Mouse (Mus musculus): ENCODE data around the gene Neurl2. TPM values are rescaled to one million over a fixed set of nuclear protein-coding genes. Genes with fewer than 3 reads are reported as not detected.
"Not testable (repeated sequence)": the region's sequence is repeated elsewhere in the genome, so short reads cannot be mapped to it uniquely, and the experiment has no call there.

Gene Neurl2
- total RNA-seq, 4 experiments from 2014 or later = 0.90 to 4.9 (median 3.1) TPM

DNA sequence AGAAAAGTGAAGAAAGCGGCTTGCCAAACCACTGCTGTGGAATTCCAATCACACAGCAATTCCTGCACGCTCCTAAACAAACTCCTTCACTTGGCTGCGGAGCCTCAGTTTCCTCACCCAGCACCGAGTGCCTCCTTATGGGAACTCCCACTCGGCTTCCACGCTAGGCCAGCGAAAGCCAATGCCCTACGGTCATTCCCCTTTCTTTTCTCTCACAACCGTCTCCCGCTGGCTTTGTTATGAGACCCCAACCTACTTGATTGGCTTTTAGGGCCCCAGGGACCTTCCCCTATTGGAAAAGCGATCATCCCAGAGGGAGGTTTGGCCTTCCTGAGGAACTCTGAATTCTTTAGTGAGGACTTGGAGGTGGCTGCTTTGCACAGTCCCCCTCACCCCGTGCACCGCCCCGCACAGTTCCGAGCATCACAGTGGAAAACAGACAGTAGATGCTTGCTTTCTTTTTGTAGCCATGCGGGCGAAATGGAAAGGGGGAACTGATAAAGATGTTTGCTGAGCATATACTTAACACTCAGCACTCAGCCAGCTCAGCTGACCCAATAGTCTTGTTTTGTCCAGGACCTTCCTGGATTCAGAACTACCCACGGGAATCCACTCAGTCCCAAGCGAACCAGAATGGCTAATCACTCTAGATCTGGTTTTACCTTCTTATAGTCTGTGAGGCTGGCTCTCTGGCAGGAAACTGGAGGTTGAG is 24.7 kb upstream of the Neurl2 start:
- no peak for DNase-seq

DNA sequence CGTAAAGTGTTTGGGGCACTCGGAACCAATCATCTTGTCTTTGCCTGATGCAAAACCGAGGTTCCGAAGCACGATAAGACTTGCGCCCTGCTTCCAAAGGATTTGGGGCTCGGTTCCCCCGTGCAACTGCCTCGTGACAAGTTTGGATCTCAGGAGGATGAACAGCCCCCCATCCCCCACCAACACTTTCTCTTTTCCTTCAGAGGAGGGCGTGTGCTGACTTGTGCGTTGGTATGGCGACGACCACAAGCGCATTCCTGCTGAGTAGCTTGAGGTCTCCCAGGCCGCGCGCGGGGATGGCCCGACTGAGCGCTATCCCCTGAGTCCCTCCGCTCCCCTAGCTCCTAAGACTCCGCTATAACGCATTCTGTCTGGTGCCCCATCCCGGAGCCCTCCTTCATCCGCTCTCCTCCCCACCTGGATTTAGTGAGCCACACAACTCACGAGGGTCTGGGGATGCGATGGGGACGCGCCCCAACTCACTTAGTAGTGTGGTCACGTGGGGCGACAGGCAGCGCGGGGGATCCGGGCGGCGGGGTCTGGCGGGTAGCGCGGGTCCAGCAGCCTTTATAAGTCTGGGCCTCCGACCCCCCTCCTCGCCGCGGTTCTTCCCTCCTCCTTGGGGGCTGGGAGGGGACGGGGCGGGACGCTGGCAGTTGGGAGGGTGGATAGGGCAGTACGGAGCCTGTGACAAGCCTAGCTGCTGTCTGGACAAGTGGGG is 24.0 kb upstream of the Neurl2 start, which contains the start of gene Pltp:
Gene Pltp, minus strand, starts transcription at position 611 of the 721 bp plus-strand sequence.
- no peak for DNase-seq

- DNase-seq = no peak
Measured at GRCm38 (mm10) chr2:164856309-164857100, 23.2 kb upstream of the Neurl2 start.

DNA sequence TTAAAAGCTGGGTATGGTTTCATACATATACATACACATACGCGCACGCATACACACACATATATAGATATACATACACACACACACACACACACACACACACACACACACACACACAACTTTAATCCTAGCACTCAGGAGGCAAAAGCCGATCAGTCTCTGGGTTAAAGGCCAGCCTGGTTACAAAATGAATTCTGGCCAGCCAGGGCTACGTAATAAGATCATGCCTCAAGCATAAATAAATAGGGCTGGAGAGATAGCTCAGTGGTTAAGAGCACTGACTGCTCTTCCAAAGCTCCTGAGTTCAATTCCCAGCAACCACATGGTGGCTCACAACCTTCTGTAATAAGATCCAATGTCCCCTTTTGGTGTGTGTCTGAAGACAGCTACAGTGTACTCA is 22.3 kb upstream of the Neurl2 start:
- not testable (repeated sequence) for DNase-seq

GRCm38 (mm10) chr2:164850061-164850460 is 16.8 kb upstream of the Neurl2 start:
- no peak for DNase-seq

GRCm38 (mm10) chr2:164845782-164846181 is 12.5 kb upstream of the Neurl2 start:
- no peak for DNase-seq

DNA sequence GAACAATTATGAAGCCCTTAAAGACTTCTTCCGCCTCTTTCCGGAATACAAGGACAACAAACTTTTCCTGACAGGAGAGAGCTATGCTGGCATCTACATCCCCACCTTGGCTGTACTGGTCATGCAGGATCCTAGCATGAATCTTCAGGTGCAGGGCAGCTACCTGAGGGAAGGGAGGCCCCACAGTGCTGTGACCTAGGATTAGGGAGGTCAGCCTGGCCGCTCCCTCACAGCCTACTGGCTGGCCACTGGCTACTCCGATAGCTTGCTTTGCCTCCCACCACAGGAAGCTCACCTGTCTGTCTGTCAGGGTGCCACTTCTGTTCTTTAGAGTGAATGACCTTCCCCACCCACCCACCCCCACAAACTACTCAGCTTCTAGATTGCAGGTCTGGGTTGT is 1.9 kb upstream of the Neurl2 start:
- no peak for DNase-seq

- DNase-seq = no peak
Measured at GRCm38 (mm10) chr2:164834531-164834930, 1.3 kb upstream of the Neurl2 start.

GRCm38 (mm10) chr2:164832748-164833301 is 431 bp downstream of the Neurl2 start, which contains the start of gene Ctsa:
Ctsa (plus strand) TSS chr2:164832873.
- peak; percentile 68 for DNase-seq

- DNase-seq = no peak
Measured at GRCm38 (mm10) chr2:164832032-164832747, 1.1 kb downstream of the Neurl2 start.

- no peak for DNase-seq
Measured at GRCm38 (mm10) chr2:164831029-164831428, 2.2 kb downstream of the Neurl2 start.

DNA sequence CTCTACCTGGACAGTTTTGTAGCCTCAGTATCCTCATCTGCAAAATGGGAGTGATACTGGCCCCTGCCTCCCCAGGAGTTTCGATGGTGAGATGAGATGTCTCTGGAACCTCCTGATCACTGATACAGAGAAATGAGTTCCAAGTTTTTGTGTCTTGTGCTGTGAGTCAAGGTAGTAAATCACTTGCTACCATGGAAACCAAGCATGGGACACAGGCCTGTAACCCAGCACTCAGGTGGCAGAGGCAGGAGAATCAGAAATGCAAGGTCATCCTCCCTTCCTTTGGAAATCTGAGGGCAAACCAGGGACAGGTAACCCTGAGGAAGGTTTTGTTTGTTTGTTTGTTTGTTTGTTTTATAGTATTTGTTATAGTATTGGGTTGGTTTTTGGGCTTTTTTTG is 4.2 kb downstream of the Neurl2 start:
- DNase-seq = no peak

GRCm38 (mm10) chr2:164828437-164828836 is 4.8 kb downstream of the Neurl2 start, which contains the start of gene Spata25:
Spata25 (minus strand) TSS chr2:164828537.
- no peak for DNase-seq

GRCm38 (mm10) chr2:164827146-164827850 is 6.0 kb downstream of the Neurl2 start:
- DNase-seq = no peak

- DNase-seq = no peak
Measured at GRCm38 (mm10) chr2:164825521-164825920, 7.7 kb downstream of the Neurl2 start.

GRCm38 (mm10) chr2:164823969-164824368 is 9.3 kb downstream of the Neurl2 start:
- no peak for DNase-seq

DNA sequence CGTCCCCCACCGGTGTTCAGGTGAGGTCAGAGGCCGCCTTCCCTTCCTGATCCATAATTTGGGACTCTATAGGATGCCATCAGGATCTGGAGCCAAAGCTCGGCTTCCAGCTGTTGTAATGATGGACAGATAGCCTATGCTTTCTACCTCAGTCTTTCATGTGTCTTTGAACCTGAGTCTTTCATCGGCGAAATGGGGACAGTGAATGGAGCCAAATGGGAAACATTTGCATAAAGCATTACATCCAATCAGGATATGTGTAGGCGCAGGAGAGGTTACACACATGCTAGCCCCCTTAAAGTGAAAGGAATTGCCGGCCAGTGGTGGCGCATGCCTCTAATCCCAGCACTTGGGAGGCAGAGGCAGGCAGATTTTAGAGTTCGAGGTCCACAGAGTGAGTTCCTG is 10.1 kb downstream of the Neurl2 start:
- DNase-seq = no peak

DNA sequence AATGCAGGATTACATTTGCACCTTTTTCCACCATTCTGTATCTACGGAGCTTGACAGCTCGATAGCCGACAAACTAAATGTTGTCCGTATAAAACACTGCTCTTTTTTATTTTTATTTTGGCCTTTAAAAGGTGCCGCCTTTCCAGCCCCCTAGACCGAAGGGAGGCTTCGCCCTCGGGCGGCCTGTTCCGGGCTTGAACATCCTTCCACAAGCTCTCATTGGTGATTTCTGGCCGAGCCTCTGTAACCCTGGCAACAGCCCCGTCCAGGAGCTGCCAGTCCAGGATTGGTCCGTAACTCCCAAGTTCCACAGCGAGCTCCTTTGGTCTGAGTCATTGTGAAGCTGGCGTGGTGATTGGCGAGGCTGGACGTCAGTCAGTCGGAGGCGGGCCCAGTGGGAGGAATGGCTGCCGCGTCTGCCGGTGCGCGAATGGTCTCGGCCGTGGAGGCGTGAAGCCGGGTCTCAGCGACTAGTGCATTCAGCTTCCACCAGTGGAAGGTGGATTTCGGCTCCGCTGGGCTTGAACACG is 10.6 kb downstream of the Neurl2 start, which contains the start of gene Zswim1:
Gene Zswim1, plus strand, starts transcription at position 51 of the 530 bp plus-strand sequence.
- DNase-seq = peak; percentile 99

DNA sequence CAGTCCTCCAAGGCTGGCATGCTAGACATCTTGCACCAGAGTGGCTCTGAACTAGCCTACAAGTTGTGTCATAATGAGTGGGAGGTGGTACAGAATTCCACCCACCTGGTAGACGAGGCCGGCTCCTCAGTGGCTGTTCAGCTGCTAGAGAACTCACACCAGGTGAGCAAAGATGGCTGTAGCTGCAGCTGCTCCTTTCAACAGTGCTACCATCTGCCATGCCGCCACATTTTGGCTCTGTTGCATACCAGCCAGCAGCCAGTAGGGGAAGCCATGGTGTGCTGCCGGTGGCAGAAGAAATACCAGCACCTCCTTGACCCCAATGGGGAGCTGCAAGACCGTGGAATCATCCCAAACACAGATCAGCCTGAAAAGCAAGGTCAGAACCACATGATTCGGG is 12.2 kb downstream of the Neurl2 start:
- no peak for DNase-seq

- DNase-seq = no peak
Measured at GRCm38 (mm10) chr2:164817703-164818102, 15.6 kb downstream of the Neurl2 start.

DNA sequence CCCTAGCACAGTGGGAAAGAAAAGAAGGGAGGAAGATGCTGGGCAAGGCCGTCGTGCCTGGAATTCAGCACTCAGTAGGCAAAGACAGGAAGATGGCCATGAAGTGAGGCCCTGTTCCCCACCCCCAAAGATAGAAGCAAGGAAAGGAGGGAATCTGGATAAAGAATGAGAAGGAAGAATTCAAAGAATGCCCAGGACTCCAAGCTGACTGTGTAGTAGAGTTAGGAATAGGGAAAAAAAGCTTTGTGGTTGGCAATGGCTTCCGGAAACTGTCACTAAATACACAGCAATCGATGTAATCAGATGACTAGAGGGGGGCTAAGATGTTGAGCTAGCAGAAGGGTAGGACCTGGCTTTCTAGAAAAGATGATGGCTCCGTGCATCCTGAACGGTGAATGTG is 16.1 kb downstream of the Neurl2 start:
- DNase-seq = no peak
